Mouse (Mus musculus): ENCODE results near the gene Clic1. TPM values are rescaled to one million over a fixed set of nuclear protein-coding genes. Genes with fewer than 3 reads are reported as not detected.

Clic1 gene
- polyA plus RNA-seq, 1 experiment from 2014 or later = 25.1 TPM

Other genes with a start within 250 kb of the Clic1 start
- gene Cyp21a1, start 245.4 kb upstream of the Clic1 start, polyA plus RNA-seq (2014; fragmentation: Illumina TruSeq; extraction: RNeasy Lipid Tissue Mini Kit (QIAGEN cat#74804)) = not detected
- 4.4 TPM for gene Stk19, start 213.0 kb upstream of the Clic1 start, polyA plus RNA-seq (2014; fragmentation: Illumina TruSeq; extraction: RNeasy Lipid Tissue Mini Kit (QIAGEN cat#74804))
- 1.9 TPM for gene Dxo, start 212.9 kb upstream of the Clic1 start, polyA plus RNA-seq (2014; fragmentation: Illumina TruSeq; extraction: RNeasy Lipid Tissue Mini Kit (QIAGEN cat#74804))
- 2.9 TPM for gene Skiv2l, start 199.8 kb upstream of the Clic1 start, polyA plus RNA-seq (2014; fragmentation: Illumina TruSeq; extraction: RNeasy Lipid Tissue Mini Kit (QIAGEN cat#74804))
- gene Nelfe, start 199.6 kb upstream of the Clic1 start, polyA plus RNA-seq (2014; fragmentation: Illumina TruSeq; extraction: RNeasy Lipid Tissue Mini Kit (QIAGEN cat#74804)) = 1.8 TPM
- not detected for gene Cfb, start 187.4 kb upstream of the Clic1 start, polyA plus RNA-seq (2014; fragmentation: Illumina TruSeq; extraction: RNeasy Lipid Tissue Mini Kit (QIAGEN cat#74804))
- gene Zbtb12, start 170.5 kb upstream of the Clic1 start, polyA plus RNA-seq (2014; fragmentation: Illumina TruSeq; extraction: RNeasy Lipid Tissue Mini Kit (QIAGEN cat#74804)) = 10.8 TPM
- gene Gm20547, start 167.9 kb upstream of the Clic1 start, polyA plus RNA-seq (2014; fragmentation: Illumina TruSeq; extraction: RNeasy Lipid Tissue Mini Kit (QIAGEN cat#74804)) = 1.0 TPM
- 11.5 TPM for gene C2, start 151.7 kb upstream of the Clic1 start, polyA plus RNA-seq (2014; fragmentation: Illumina TruSeq; extraction: RNeasy Lipid Tissue Mini Kit (QIAGEN cat#74804))
- 9.4 TPM for gene Ehmt2, start 151.5 kb upstream of the Clic1 start, polyA plus RNA-seq (2014; fragmentation: Illumina TruSeq; extraction: RNeasy Lipid Tissue Mini Kit (QIAGEN cat#74804))
- gene Slc44a4, start 135.5 kb upstream of the Clic1 start, polyA plus RNA-seq (2014; fragmentation: Illumina TruSeq; extraction: RNeasy Lipid Tissue Mini Kit (QIAGEN cat#74804)) = 0.20 TPM
- gene Neu1, start 118.7 kb upstream of the Clic1 start, polyA plus RNA-seq (2014; fragmentation: Illumina TruSeq; extraction: RNeasy Lipid Tissue Mini Kit (QIAGEN cat#74804)) = 1.8 TPM
- 16.9 TPM for gene Hspa1b, start 90.7 kb upstream of the Clic1 start, polyA plus RNA-seq (2014; fragmentation: Illumina TruSeq; extraction: RNeasy Lipid Tissue Mini Kit (QIAGEN cat#74804))
- gene Gm20481, start 80.1 kb upstream of the Clic1 start, polyA plus RNA-seq (2014; fragmentation: Illumina TruSeq; extraction: RNeasy Lipid Tissue Mini Kit (QIAGEN cat#74804)) = not detected
- gene Hspa1a, start 77.8 kb upstream of the Clic1 start, polyA plus RNA-seq (2014; fragmentation: Illumina TruSeq; extraction: RNeasy Lipid Tissue Mini Kit (QIAGEN cat#74804)) = 8.2 TPM
- not detected for gene Hspa1l, start 77.3 kb upstream of the Clic1 start, polyA plus RNA-seq (2014; fragmentation: Illumina TruSeq; extraction: RNeasy Lipid Tissue Mini Kit (QIAGEN cat#74804))
- 19.2 TPM for gene Lsm2, start 68.1 kb upstream of the Clic1 start, polyA plus RNA-seq (2014; fragmentation: Illumina TruSeq; extraction: RNeasy Lipid Tissue Mini Kit (QIAGEN cat#74804))
- gene Vars, start 49.0 kb upstream of the Clic1 start, polyA plus RNA-seq (2014; fragmentation: Illumina TruSeq; extraction: RNeasy Lipid Tissue Mini Kit (QIAGEN cat#74804)) = 6.0 TPM
- gene Vwa7, start 33.4 kb upstream of the Clic1 start, polyA plus RNA-seq (2014; fragmentation: Illumina TruSeq; extraction: RNeasy Lipid Tissue Mini Kit (QIAGEN cat#74804)) = not detected
- gene Sapcd1, start 21.9 kb upstream of the Clic1 start, polyA plus RNA-seq (2014; fragmentation: Illumina TruSeq; extraction: RNeasy Lipid Tissue Mini Kit (QIAGEN cat#74804)) = not detected
- gene Msh5, start 3.2 kb upstream of the Clic1 start, polyA plus RNA-seq (2014; fragmentation: Illumina TruSeq; extraction: RNeasy Lipid Tissue Mini Kit (QIAGEN cat#74804)) = 0.68 TPM
- 2.7 TPM for gene Ddah2, start 9.1 kb downstream of the Clic1 start, polyA plus RNA-seq (2014; fragmentation: Illumina TruSeq; extraction: RNeasy Lipid Tissue Mini Kit (QIAGEN cat#74804))
- not detected for gene Ly6g6c, start 15.4 kb downstream of the Clic1 start, polyA plus RNA-seq (2014; fragmentation: Illumina TruSeq; extraction: RNeasy Lipid Tissue Mini Kit (QIAGEN cat#74804))
- 0.20 TPM for gene Mpig6b, start 16.2 kb downstream of the Clic1 start, polyA plus RNA-seq (2014; fragmentation: Illumina TruSeq; extraction: RNeasy Lipid Tissue Mini Kit (QIAGEN cat#74804))
- not detected for gene Ly6g6e, start 26.9 kb downstream of the Clic1 start, polyA plus RNA-seq (2014; fragmentation: Illumina TruSeq; extraction: RNeasy Lipid Tissue Mini Kit (QIAGEN cat#74804))
- not detected for gene Ly6g6d, start 28.1 kb downstream of the Clic1 start, polyA plus RNA-seq (2014; fragmentation: Illumina TruSeq; extraction: RNeasy Lipid Tissue Mini Kit (QIAGEN cat#74804))
- gene Ly6g6f, start 35.6 kb downstream of the Clic1 start, polyA plus RNA-seq (2014; fragmentation: Illumina TruSeq; extraction: RNeasy Lipid Tissue Mini Kit (QIAGEN cat#74804)) = not detected
- 3.5 TPM for gene Abhd16a, start 39.3 kb downstream of the Clic1 start, polyA plus RNA-seq (2014; fragmentation: Illumina TruSeq; extraction: RNeasy Lipid Tissue Mini Kit (QIAGEN cat#74804))
- not detected for gene Ly6g5c, start 58.3 kb downstream of the Clic1 start, polyA plus RNA-seq (2014; fragmentation: Illumina TruSeq; extraction: RNeasy Lipid Tissue Mini Kit (QIAGEN cat#74804))
- gene Ly6g5b, start 65.5 kb downstream of the Clic1 start, polyA plus RNA-seq (2014; fragmentation: Illumina TruSeq; extraction: RNeasy Lipid Tissue Mini Kit (QIAGEN cat#74804)) = not detected
- 0.91 TPM for gene Gpank1, start 71.5 kb downstream of the Clic1 start, polyA plus RNA-seq (2014; fragmentation: Illumina TruSeq; extraction: RNeasy Lipid Tissue Mini Kit (QIAGEN cat#74804))
- gene Csnk2b, start 72.1 kb downstream of the Clic1 start, polyA plus RNA-seq (2014; fragmentation: Illumina TruSeq; extraction: RNeasy Lipid Tissue Mini Kit (QIAGEN cat#74804)) = 117 TPM
- 0.83 TPM for gene D17H6S53E, start 76.4 kb downstream of the Clic1 start, polyA plus RNA-seq (2014; fragmentation: Illumina TruSeq; extraction: RNeasy Lipid Tissue Mini Kit (QIAGEN cat#74804))
- not detected for gene Apom, start 82.1 kb downstream of the Clic1 start, polyA plus RNA-seq (2014; fragmentation: Illumina TruSeq; extraction: RNeasy Lipid Tissue Mini Kit (QIAGEN cat#74804))
- 9.7 TPM for gene Bag6, start 85.2 kb downstream of the Clic1 start, polyA plus RNA-seq (2014; fragmentation: Illumina TruSeq; extraction: RNeasy Lipid Tissue Mini Kit (QIAGEN cat#74804))
- 10.0 TPM for gene Prrc2a, start 114.9 kb downstream of the Clic1 start, polyA plus RNA-seq (2014; fragmentation: Illumina TruSeq; extraction: RNeasy Lipid Tissue Mini Kit (QIAGEN cat#74804))
- gene Aif1, start 126.1 kb downstream of the Clic1 start, polyA plus RNA-seq (2014; fragmentation: Illumina TruSeq; extraction: RNeasy Lipid Tissue Mini Kit (QIAGEN cat#74804)) = 5.8 TPM
- not detected for gene Lst1, start 138.5 kb downstream of the Clic1 start, polyA plus RNA-seq (2014; fragmentation: Illumina TruSeq; extraction: RNeasy Lipid Tissue Mini Kit (QIAGEN cat#74804))
- not detected for gene Ltb, start 144.5 kb downstream of the Clic1 start, polyA plus RNA-seq (2014; fragmentation: Illumina TruSeq; extraction: RNeasy Lipid Tissue Mini Kit (QIAGEN cat#74804))
- not detected for gene Tnf, start 152.0 kb downstream of the Clic1 start, polyA plus RNA-seq (2014; fragmentation: Illumina TruSeq; extraction: RNeasy Lipid Tissue Mini Kit (QIAGEN cat#74804))
- not detected for gene Lta, start 155.4 kb downstream of the Clic1 start, polyA plus RNA-seq (2014; fragmentation: Illumina TruSeq; extraction: RNeasy Lipid Tissue Mini Kit (QIAGEN cat#74804))
- not detected for gene Gm16181, start 170.9 kb downstream of the Clic1 start, polyA plus RNA-seq (2014; fragmentation: Illumina TruSeq; extraction: RNeasy Lipid Tissue Mini Kit (QIAGEN cat#74804))
- 5.4 TPM for gene Atp6v1g2, start 183.7 kb downstream of the Clic1 start, polyA plus RNA-seq (2014; fragmentation: Illumina TruSeq; extraction: RNeasy Lipid Tissue Mini Kit (QIAGEN cat#74804))
- gene Nfkbil1, start 185.8 kb downstream of the Clic1 start, polyA plus RNA-seq (2014; fragmentation: Illumina TruSeq; extraction: RNeasy Lipid Tissue Mini Kit (QIAGEN cat#74804)) = not detected
- 7.3 TPM for gene Ddx39b, start 191.8 kb downstream of the Clic1 start, polyA plus RNA-seq (2014; fragmentation: Illumina TruSeq; extraction: RNeasy Lipid Tissue Mini Kit (QIAGEN cat#74804))
- 26.9 TPM for gene H2-D1, start 212.8 kb downstream of the Clic1 start, polyA plus RNA-seq (2014; fragmentation: Illumina TruSeq; extraction: RNeasy Lipid Tissue Mini Kit (QIAGEN cat#74804))